ENCODE assay signal across 8 mouse cellular contexts in the genomic region with DNA sequence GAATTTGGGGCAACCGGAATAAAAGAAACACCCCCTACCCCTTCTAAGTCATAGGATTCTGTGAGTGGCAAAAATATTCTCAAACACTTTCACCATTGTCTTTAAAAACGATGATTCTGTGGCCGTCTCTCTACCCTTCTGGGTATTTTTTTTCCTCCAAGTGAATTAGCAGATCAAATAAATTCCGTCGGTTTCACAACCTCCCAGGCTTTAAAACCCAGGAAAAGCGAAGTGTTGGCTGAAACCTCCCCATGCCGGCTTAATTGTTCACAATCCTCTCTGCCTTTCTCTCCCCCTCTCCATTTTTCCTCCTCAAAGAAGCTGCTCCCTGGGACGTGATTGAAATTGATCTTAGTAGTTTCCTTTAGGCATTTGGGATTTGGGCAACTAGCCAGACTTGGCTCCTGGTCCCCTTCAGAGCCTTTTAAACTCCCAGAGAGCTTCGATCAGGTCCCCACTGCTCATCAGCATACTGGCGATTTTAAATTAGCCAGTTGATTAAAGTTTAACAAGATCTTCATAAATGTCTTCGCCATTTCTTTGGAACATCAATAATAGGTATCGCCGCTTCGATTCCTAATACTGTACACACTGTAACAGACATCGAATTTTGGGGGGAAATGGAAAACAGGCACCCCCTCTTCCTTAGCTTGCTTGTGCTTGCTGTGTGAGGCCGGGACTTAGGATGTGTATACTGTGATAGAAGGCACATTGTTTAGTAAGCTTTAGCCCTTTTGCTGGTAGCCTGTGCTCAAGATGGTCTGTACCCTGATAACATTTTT. TPM values are rescaled to one million over a fixed set of nuclear protein-coding genes. Genes with fewer than 3 reads are reported as not detected.
A peak's percentile ranks its signal among the peaks of the same experiment; 100 is the strongest.
DNase-seq lines count a peak whose midpoint lies in the region; ATAC-seq and TF ChIP-seq lines count a peak whose summit lies in the region.

No protein-coding gene starts in this region.

- H3K9me3 ChIP-seq in megakaryocyte, embryonic 14.5 days = no peaks in the 10 kb centered on the region
- H3K9me3 ChIP-seq in stomach, embryonic 15.5 days = no peaks in the 10 kb centered on the region

- TF ChIP-seq CTCF in cerebellum, adult 2 months (IDR thresholded peaks at IDR 0.05; ENCODE audit: borderline replicate concordance, insufficient read depth, low read depth, low read length) = no peak

- peak overlapping the region; percentile 76 for H3K9ac ChIP-seq in stomach, embryonic 15.5 days

- peak; percentile 40 to 47 for DNase-seq in cerebellum, adult 2 months
- DNase-seq in heart, adult 9 months (ENCODE audit: low spot score in 2 of 2) = peak; percentile 58 to 69
- DNase-seq in kidney, adult 9 months = peak; percentile 59
- peak; percentile 32 for DNase-seq in lung, postnatal 25 days (ENCODE audit: low spot score)
- DNase-seq in frontal cortex, postnatal 25 days (ENCODE audit: low spot score in 2 of 2) = no peak

- peak overlapping the region; percentile 53 for H3K4me2 ChIP-seq in stomach, embryonic 15.5 days

- 2% methylated on average over 16 of the region's 16 CpGs for WGBS in cerebellum, adult 2 months
- 3% methylated on average over 16 of the region's 16 CpGs for WGBS in stomach, embryonic 15.5 days

- ATAC-seq in megakaryocyte, adult 5-6 weeks (ENCODE audit: poor library complexity, severe bottlenecking) = no peak
- ATAC-seq in stomach, embryonic 15.5 days (ENCODE audit: insufficient read depth, low FRiP score, low read depth) = no peak

- peak overlapping the region; percentile 97 for H3K4me3 ChIP-seq in megakaryocyte, embryonic 14.5 days (replicated peaks)
- peak overlapping the region; percentile 87 for H3K4me3 ChIP-seq in cerebellum, adult 2 months (replicated peaks; ENCODE audit: insufficient read depth, low read depth, low read length)
- H3K4me3 ChIP-seq in stomach, embryonic 15.5 days (replicated peaks) = peak overlapping the region; percentile 74

- H3K4me1 ChIP-seq in megakaryocyte, embryonic 14.5 days = peaks cover 39% of the 10 kb centered on the region
- peaks cover 3% of the 10 kb centered on the region; the same call in 1 of the 2 replicates for H3K4me1 ChIP-seq in cerebellum, adult 2 months (ENCODE audit: control insufficient read depth, insufficient read depth, low read length)
- H3K4me1 ChIP-seq in stomach, embryonic 15.5 days = peaks cover 19% of the 10 kb centered on the region

- H3K27me3 ChIP-seq in megakaryocyte, embryonic 14.5 days (replicated peaks) = no peaks in the 10 kb centered on the region
- H3K27me3 ChIP-seq in cerebellum, adult 2 months (ENCODE audit: control insufficient read depth, insufficient read depth, low read length) = no peaks in the 10 kb centered on the region
- H3K27me3 ChIP-seq in stomach, embryonic 15.5 days (replicated peaks) = no peaks in the 10 kb centered on the region

- TF ChIP-seq POLR2A in cerebellum, adult 2 months (IDR thresholded peaks at IDR 0.05; ENCODE audit: borderline replicate concordance, insufficient read depth, low read length) = no peak

- H3K36me3 ChIP-seq in megakaryocyte, embryonic 14.5 days (replicated peaks; ENCODE audit: low read length) = peaks cover 47% of the 10 kb centered on the region
- H3K36me3 ChIP-seq in stomach, embryonic 15.5 days = peaks cover 29% of the 10 kb centered on the region

- H3K27ac ChIP-seq in cerebellum, adult 2 months (ENCODE audit: insufficient read depth, low read length) = peak overlapping the region; percentile 69; the same call in 1 of the 2 replicates
- H3K27ac ChIP-seq in stomach, embryonic 15.5 days = peak overlapping the region; percentile 99

RNA-seq across cellular contexts. Expression of a gene that starts 1.5 kb away (rescaled TPM):
- polyA plus RNA-seq in megakaryocyte, embryonic 14.5 days (2012; ENCODE audit: insufficient read depth, low replicate concordance) = 51.6 and 132 TPM in 2 replicates
- total RNA-seq in megakaryocyte, adult 5-6 weeks (2015) = 160 and 180 TPM in 2 replicates
- total RNA-seq in megakaryocyte, adult 5-6 weeks (2017) = 192 and 198 TPM in 2 replicates
- polyA plus RNA-seq in cerebellum, adult 2 months (2012; rRNA removed) = 11.8 and 12.3 TPM in 2 replicates
- 80.4 and 88.9 TPM in 2 replicates for polyA plus RNA-seq in stomach, embryonic 15.5 days (2015; fragmentation: Nextera tagmentation; extraction: Ambion mirVana)

Comparison
In these comparisons a context has a peak if more than half of its experiments do, and no peak if none do; other contexts are left out.
1. DNase-seq: peak in cerebellum, adult 2 months (2 of 2), heart, adult 9 months (2 of 2), kidney, adult 9 months (single experiment) and lung, postnatal 25 days (single experiment); none in frontal cortex, postnatal 25 days (0 of 2).
2. Peak in every context shown above with its lines, with median percentiles within 50 percentile points of each other: H3K4me3 ChIP-seq.